Mouse (Mus musculus): Measurements from ENCODE around the gene Adamtsl5. TPM values are rescaled to one million over a fixed set of nuclear protein-coding genes. Genes with fewer than 3 reads are reported as not detected.
A peak's percentile ranks its signal among the peaks of the same experiment; 100 is the strongest.

Gene Adamtsl5
- polyA plus RNA-seq, 1 experiment from 2014 or later, result 28.2 TPM

DNA sequence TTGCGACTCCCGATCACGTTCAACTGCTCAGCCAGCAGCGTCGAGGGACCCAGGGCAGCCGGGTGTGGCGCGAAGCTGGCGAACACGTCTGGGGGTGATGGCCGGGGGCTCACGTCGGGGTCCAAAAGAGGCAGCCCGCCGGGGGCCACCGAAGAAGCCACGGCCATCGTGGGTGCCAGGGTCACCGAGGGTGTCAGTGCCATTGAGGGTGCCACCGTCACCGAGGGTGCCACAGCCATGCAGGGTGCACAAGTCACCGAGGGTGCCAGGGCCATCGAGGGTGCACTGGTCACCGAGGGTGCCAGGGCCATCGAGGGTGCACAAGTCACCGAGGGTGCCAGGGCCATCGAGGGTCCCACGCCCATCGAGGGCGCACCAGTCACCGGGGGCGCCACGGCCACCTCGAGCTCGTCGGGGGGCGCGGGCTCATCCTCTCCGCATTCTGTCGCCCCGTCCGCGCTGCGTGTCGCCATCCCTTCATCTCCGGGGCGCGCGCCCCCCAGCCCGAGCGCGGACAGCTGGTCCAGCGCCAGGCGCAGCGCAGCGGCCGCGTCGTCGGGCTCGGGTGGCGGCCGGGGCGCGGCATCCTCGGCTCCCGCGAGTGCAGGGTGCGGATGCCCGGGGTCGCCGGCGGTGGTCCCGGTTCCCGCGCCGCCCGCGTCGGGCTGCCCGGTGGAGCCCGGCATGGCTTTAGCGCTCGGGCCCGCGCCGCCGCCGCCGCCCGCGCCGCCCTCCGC is 38.7 kb upstream of the Adamtsl5 start:
- WGBS, result under 1% methylated on average over 80 of the region's 94 CpGs
- H3K27ac ChIP-seq (ENCODE audit: low read length), result peak overlapping the region; percentile 82
- peak overlapping the region; percentile 91 for H3K9ac ChIP-seq (ENCODE audit: low read depth, low read length)
- peaks cover 36% of the 10 kb centered on the region for H3K4me1 ChIP-seq (ENCODE audit: control insufficient read depth, insufficient read depth, low read length)
- H3K27me3 ChIP-seq (replicated peaks; ENCODE audit: control insufficient read depth, insufficient read depth, low read length), result no peaks in the 10 kb centered on the region
- ATAC-seq, result peak; percentile 4; the same call in 1 of the 2 replicates
- H3K4me2 ChIP-seq (ENCODE audit: low read depth, low read length), result peak overlapping the region; percentile 90
- peaks cover 9% of the 10 kb centered on the region for H3K36me3 ChIP-seq (ENCODE audit: control insufficient read depth, insufficient read depth, low read length)
- H3K9me3 ChIP-seq (ENCODE audit: control insufficient read depth, low read length), result no peaks in the 10 kb centered on the region
- peak overlapping the region; percentile 83 for H3K4me3 ChIP-seq (ENCODE audit: low read length)

DNA sequence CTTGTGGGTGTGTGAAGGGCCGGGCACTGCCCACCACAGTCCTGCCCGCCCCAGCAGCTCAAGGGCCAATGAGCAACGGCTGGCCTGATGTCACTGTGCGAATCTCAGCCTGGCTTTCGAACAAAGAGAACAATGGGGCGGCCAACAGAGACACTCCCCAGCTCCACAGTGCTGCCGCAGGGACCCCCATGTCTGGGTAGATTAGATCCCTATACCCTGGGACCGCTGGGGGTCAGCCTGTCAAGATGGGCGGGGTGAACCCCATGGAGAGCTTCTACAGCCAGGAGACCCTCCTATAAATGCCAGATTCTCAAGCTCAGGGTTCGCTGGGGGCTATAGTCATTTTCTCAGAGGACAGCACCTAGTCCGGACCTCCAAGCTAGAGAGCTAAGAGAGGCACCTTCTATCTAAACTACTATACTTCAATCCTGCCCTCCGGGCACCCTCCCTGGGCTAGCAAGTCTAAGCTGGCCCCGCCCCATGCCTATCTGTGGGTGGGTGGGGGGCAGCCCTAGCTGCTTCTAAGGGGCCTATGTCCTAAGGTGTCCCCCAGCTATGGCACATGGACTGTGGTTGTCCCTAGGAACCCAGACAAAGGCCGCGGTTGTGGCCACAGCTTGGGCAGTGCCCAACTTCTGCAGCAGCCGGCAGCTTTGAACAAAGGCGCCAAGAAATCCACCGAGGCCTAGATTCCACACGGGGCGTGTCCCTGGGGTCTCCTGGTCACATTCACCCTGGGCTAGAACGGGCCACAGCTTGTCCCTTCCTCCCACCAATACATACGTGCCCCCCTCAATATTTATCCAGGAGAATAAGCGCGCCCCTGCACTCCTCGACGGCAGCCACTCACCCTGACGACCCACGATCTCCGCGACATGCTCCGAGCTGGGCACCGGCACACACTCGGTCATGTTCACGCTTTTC is 37.9 kb upstream of the Adamtsl5 start:
- Histone ChIP-seq H3K4me3 (ENCODE audit: low read length) (peak overlapping the region; percentile 83), H3K9me3 (ENCODE audit: control insufficient read depth, low read length) (no peaks in the 10 kb centered on the region), H3K9ac (ENCODE audit: low read depth, low read length) (peak overlapping the region; percentile 91), H3K4me1 (ENCODE audit: control insufficient read depth, insufficient read depth, low read length) (peaks cover 38% of the 10 kb centered on the region), H3K27ac (ENCODE audit: low read length) (peak overlapping the region; percentile 82), H3K36me3 (ENCODE audit: control insufficient read depth, insufficient read depth, low read length) (peaks cover 14% of the 10 kb centered on the region), H3K4me2 (ENCODE audit: low read depth, low read length) (peak overlapping the region; percentile 90), H3K27me3 (replicated peaks; ENCODE audit: control insufficient read depth, insufficient read depth, low read length) (no peaks in the 10 kb centered on the region)
- 2% methylated on average over 34 of the region's 34 CpGs for WGBS
- ATAC-seq, result peak; percentile 43

DNA sequence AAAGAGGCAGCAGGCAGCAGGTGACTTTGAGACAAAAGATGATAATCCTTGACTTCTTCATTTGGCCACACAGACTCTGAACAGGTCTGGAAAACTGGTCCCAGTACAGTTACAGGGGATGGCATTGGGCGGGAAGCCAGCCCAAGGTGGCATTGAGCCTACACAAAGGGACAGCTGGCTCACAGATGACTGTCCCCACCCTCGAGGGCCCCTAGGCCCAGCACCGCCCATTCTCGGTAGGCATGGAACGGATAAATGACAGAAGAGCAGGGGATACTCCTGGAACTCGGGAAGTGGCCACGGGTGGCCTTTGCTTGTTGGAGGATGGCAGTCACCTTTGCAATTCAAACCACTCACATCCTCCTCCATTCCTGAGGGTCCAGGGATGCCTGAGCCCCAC is 37.1 kb upstream of the Adamtsl5 start:
- peak overlapping the region; percentile 83 for H3K4me3 ChIP-seq (ENCODE audit: low read length)
- no peaks in the 10 kb centered on the region for H3K9me3 ChIP-seq (ENCODE audit: control insufficient read depth, low read length)
- WGBS, result 15% methylated on average over 7 of the region's 7 CpGs
- H3K27ac ChIP-seq (ENCODE audit: low read length), result peak overlapping the region; percentile 82
- ATAC-seq, result no peak
- H3K9ac ChIP-seq (ENCODE audit: low read depth, low read length), result peak overlapping the region; percentile 91
- H3K27me3 ChIP-seq (replicated peaks; ENCODE audit: control insufficient read depth, insufficient read depth, low read length), result no peaks in the 10 kb centered on the region
- peaks cover 39% of the 10 kb centered on the region for H3K4me1 ChIP-seq (ENCODE audit: control insufficient read depth, insufficient read depth, low read length)
- peak overlapping the region; percentile 90 for H3K4me2 ChIP-seq (ENCODE audit: low read depth, low read length)
- peaks cover 15% of the 10 kb centered on the region for H3K36me3 ChIP-seq (ENCODE audit: control insufficient read depth, insufficient read depth, low read length)

DNA sequence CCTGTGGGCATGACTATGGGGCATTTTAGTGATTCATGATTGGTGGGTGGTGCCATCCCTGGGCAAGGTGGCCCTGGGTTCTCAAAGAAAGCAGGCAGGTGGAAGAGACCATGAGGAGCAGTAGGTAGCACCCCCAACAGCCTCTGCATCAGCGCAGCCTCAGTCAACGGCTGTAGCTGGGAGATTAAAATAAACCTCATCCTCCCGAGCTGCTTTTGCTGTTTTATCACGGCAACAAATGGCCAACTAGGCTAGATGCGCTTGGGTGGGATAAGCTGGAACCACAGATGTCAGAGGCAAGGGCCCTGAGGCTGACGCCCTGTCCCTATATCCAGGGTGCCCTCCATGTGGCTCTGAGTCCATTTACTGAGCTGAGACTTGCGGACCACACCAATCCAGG is 36.5 kb upstream of the Adamtsl5 start:
- H3K36me3 ChIP-seq (ENCODE audit: control insufficient read depth, insufficient read depth, low read length), result peaks cover 15% of the 10 kb centered on the region
- H3K4me3 ChIP-seq (ENCODE audit: low read length), result peak overlapping the region; percentile 83

GRCm38 (mm10) chr10:80384115-80384639 is 36.0 kb upstream of the Adamtsl5 start:
- H3K4me3 ChIP-seq (ENCODE audit: low read length), result no peak overlapping the region
- ATAC-seq, result no peak
- H3K27me3 ChIP-seq (replicated peaks; ENCODE audit: control insufficient read depth, insufficient read depth, low read length), result no peaks in the 10 kb centered on the region
- H3K9me3 ChIP-seq (ENCODE audit: control insufficient read depth, low read length), result no peaks in the 10 kb centered on the region
- H3K9ac ChIP-seq (ENCODE audit: low read depth, low read length), result no peak overlapping the region
- H3K27ac ChIP-seq (ENCODE audit: low read length), result no peak overlapping the region
- H3K4me2 ChIP-seq (ENCODE audit: low read depth, low read length), result no peak overlapping the region
- H3K36me3 ChIP-seq (ENCODE audit: control insufficient read depth, insufficient read depth, low read length), result peaks cover 17% of the 10 kb centered on the region
- H3K4me1 ChIP-seq (ENCODE audit: control insufficient read depth, insufficient read depth, low read length), result peaks cover 37% of the 10 kb centered on the region
- 87% methylated on average over 4 of the region's 4 CpGs for WGBS

More for the DNA sequence above, 36.5 kb upstream of the Adamtsl5 start:
- no peak overlapping the region for H3K27ac ChIP-seq (ENCODE audit: low read length)
- no peaks in the 10 kb centered on the region for H3K27me3 ChIP-seq (replicated peaks; ENCODE audit: control insufficient read depth, insufficient read depth, low read length)
- H3K9ac ChIP-seq (ENCODE audit: low read depth, low read length), result peak overlapping the region; percentile 91; the same call in 1 of the 2 replicates
- no peaks in the 10 kb centered on the region for H3K9me3 ChIP-seq (ENCODE audit: control insufficient read depth, low read length)
- ATAC-seq, result no peak
- peaks cover 37% of the 10 kb centered on the region for H3K4me1 ChIP-seq (ENCODE audit: control insufficient read depth, insufficient read depth, low read length)
- WGBS, result 68% methylated on average over 7 of the region's 7 CpGs
- H3K4me2 ChIP-seq (ENCODE audit: low read depth, low read length), result peak overlapping the region; percentile 90

DNA sequence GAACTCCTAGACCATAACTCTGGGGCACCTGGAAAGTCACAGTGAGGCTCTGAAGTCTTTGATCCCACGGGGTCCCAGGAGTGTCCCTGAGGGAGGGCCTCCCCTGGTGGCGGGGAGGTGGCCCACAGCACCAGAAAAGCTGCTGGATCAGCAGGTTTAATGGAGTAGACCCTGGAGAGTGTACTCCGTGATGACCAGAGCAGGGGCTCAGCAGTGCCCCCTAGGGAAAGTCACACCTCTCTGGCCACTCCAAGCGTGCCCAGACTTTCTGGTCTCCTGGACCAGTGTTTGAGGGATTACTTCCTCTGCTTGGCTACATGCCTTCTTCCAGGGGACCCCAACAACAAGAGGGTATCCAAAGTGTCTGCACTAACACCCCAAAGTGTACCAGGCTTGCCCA is 35.2 kb upstream of the Adamtsl5 start:
- ATAC-seq, result no peak
- Histone ChIP-seq H3K9ac (ENCODE audit: low read depth, low read length) (0 out of 2 replicates have a peak overlapping the region, but pooled peaks have one; percentile 24), H3K4me3 (ENCODE audit: low read length) (no peak overlapping the region), H3K9me3 (ENCODE audit: control insufficient read depth, low read length) (no peaks in the 10 kb centered on the region), H3K4me2 (ENCODE audit: low read depth, low read length) (no peak overlapping the region), H3K4me1 (ENCODE audit: control insufficient read depth, insufficient read depth, low read length) (peaks cover 34% of the 10 kb centered on the region), H3K27ac (ENCODE audit: low read length) (no peak overlapping the region), H3K27me3 (replicated peaks; ENCODE audit: control insufficient read depth, insufficient read depth, low read length) (no peaks in the 10 kb centered on the region), H3K36me3 (ENCODE audit: control insufficient read depth, insufficient read depth, low read length) (peaks cover 17% of the 10 kb centered on the region)
- WGBS, result 50% methylated on average over 4 of the region's 4 CpGs

DNA sequence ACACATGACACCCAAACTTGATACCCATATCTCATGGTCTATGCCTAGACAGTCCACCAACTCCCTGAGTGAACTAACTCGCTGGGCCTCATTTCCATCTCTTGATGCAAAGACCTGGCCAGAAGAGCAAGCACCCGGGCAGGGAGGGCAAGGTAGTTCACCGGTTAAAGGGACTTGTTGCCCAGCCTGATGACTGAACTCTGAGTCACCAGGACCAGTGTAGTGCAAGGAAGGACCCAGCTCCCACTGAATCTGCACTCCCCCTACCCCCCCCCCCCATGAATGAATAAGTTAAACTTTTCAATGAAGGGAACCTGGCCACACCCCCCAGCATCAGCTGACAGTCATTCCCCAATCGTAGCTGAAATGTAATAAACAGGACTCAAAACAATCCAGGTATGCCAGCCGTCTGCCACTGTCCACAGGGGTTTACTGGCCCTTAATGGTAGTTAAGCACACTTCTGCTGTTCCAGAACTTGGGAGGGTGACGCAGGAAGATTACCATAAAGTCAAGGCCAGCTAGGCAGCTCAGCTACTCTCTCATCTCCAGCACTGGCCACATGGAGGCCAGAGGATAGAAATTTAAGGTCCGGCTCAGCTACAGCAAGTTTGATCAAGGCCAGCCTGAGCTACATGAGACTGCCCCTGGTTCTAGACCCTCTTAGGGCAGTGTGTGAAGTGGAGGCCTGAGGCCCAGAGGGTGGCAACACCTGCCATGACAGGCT is 34.6 kb upstream of the Adamtsl5 start:
- H3K27me3 ChIP-seq (replicated peaks; ENCODE audit: control insufficient read depth, insufficient read depth, low read length), result no peaks in the 10 kb centered on the region
- peaks cover 28% of the 10 kb centered on the region for H3K4me1 ChIP-seq (ENCODE audit: control insufficient read depth, insufficient read depth, low read length)
- H3K4me3 ChIP-seq (ENCODE audit: low read length), result no peak overlapping the region
- H3K4me2 ChIP-seq (ENCODE audit: low read depth, low read length), result no peak overlapping the region
- 76% methylated on average over 7 of the region's 7 CpGs for WGBS
- H3K27ac ChIP-seq (ENCODE audit: low read length), result no peak overlapping the region
- H3K36me3 ChIP-seq (ENCODE audit: control insufficient read depth, insufficient read depth, low read length), result peaks cover 17% of the 10 kb centered on the region
- H3K9ac ChIP-seq (ENCODE audit: low read depth, low read length), result peak overlapping the region; percentile 19; the same call in 1 of the 2 replicates
- no peak for ATAC-seq
- no peaks in the 10 kb centered on the region for H3K9me3 ChIP-seq (ENCODE audit: control insufficient read depth, low read length)

- no peak for ATAC-seq
- H3K9me3 ChIP-seq (ENCODE audit: control insufficient read depth, low read length), result no peaks in the 10 kb centered on the region
- 0 out of 2 replicates have a peak, but pooled peaks cover 4% of the 10 kb centered on the region for H3K4me1 ChIP-seq (ENCODE audit: control insufficient read depth, insufficient read depth, low read length)
- H3K9ac ChIP-seq (ENCODE audit: low read depth, low read length), result no peak overlapping the region
- H3K4me2 ChIP-seq (ENCODE audit: low read depth, low read length), result no peak overlapping the region
- H3K27me3 ChIP-seq (replicated peaks; ENCODE audit: control insufficient read depth, insufficient read depth, low read length), result no peaks in the 10 kb centered on the region
- H3K4me3 ChIP-seq (ENCODE audit: low read length), result no peak overlapping the region
- H3K36me3 ChIP-seq (ENCODE audit: control insufficient read depth, insufficient read depth, low read length), result peaks cover 17% of the 10 kb centered on the region
- 46% methylated on average over 10 of the region's 10 CpGs for WGBS
- H3K27ac ChIP-seq (ENCODE audit: low read length), result no peak overlapping the region
Measured at GRCm38 (mm10) chr10:80377716-80378115, 29.5 kb upstream of the Adamtsl5 start.
